Mouse (Mus musculus): ENCODE data around the gene Dnah8.

Dnah8 gene

GRCm38 (mm10) chr17:30805511-30806059, 181.4 kb downstream of the Dnah8 start:
- in situ Hi-C loops (cut with MboI; ENCODE audit: low sequenced_read_pairs): no loop called here

GRCm38 (mm10) chr17:30808866-30809660, 184.9 kb downstream of the Dnah8 start:
- in situ Hi-C loops (cut with MboI; ENCODE audit: low sequenced_read_pairs): no loop called here

GRCm38 (mm10) chr17:30809926-30810660, 185.9 kb downstream of the Dnah8 start:
- in situ Hi-C loops (cut with MboI; ENCODE audit: low sequenced_read_pairs): loop anchor here (10.0 kb wide), 1 partner anchor 355 kb away; no protein-coding TSS in a partner anchor

GRCm38 (mm10) chr17:30818543-30818942, 194.4 kb downstream of the Dnah8 start:
- in situ Hi-C loops (cut with MboI; ENCODE audit: low sequenced_read_pairs): loop anchor here (10.0 kb wide), 1 partner anchor 364 kb away; no protein-coding TSS in a partner anchor

GRCm38 (mm10) chr17:30819134-30819533, 195.0 kb downstream of the Dnah8 start:
- in situ Hi-C loops (cut with MboI; ENCODE audit: low sequenced_read_pairs): loop anchor here (10.0 kb wide), 1 partner anchor 364 kb away; no protein-coding TSS in a partner anchor

- in situ Hi-C loops (cut with MboI; ENCODE audit: low sequenced_read_pairs): no loop called here
Observed at GRCm38 (mm10) chr17:30821115-30821514, 197.0 kb downstream of the Dnah8 start.

- in situ Hi-C loops (cut with MboI; ENCODE audit: low sequenced_read_pairs): no loop called here
Observed at GRCm38 (mm10) chr17:30824473-30824872, 200.3 kb downstream of the Dnah8 start.

- in situ Hi-C loops (cut with MboI; ENCODE audit: low sequenced_read_pairs): no loop called here
Observed at GRCm38 (mm10) chr17:30825731-30826304, 201.7 kb downstream of the Dnah8 start.

GRCm38 (mm10) chr17:30831170-30831569, 207.0 kb downstream of the Dnah8 start:
- in situ Hi-C loops (cut with MboI; ENCODE audit: low sequenced_read_pairs): no loop called here

- in situ Hi-C loops (cut with MboI; ENCODE audit: low sequenced_read_pairs): no loop called here
Observed at GRCm38 (mm10) chr17:30835419-30835818, 211.3 kb downstream of the Dnah8 start.

- in situ Hi-C loops (cut with MboI; ENCODE audit: low sequenced_read_pairs): no loop called here
Observed at GRCm38 (mm10) chr17:30837031-30837430, 212.9 kb downstream of the Dnah8 start.

- in situ Hi-C loops (cut with MboI; ENCODE audit: low sequenced_read_pairs): no loop called here
Observed at GRCm38 (mm10) chr17:30840046-30840445, 215.9 kb downstream of the Dnah8 start.

GRCm38 (mm10) chr17:30842312-30842711, 218.2 kb downstream of the Dnah8 start:
- in situ Hi-C loops (cut with MboI; ENCODE audit: low sequenced_read_pairs): no loop called here

GRCm38 (mm10) chr17:30844321-30844791, 220.2 kb downstream of the Dnah8 start:
- in situ Hi-C loops (cut with MboI; ENCODE audit: low sequenced_read_pairs): no loop called here

GRCm38 (mm10) chr17:30847498-30847897, 223.3 kb downstream of the Dnah8 start:
- in situ Hi-C loops (cut with MboI; ENCODE audit: low sequenced_read_pairs): no loop called here

- in situ Hi-C loops (cut with MboI; ENCODE audit: low sequenced_read_pairs): no loop called here
Observed at GRCm38 (mm10) chr17:30848086-30848485, 223.9 kb downstream of the Dnah8 start.

- in situ Hi-C loops (cut with MboI; ENCODE audit: low sequenced_read_pairs): no loop called here
Observed at GRCm38 (mm10) chr17:30848804-30849203, 224.7 kb downstream of the Dnah8 start.

GRCm38 (mm10) chr17:30849813-30850212, 225.7 kb downstream of the Dnah8 start:
- in situ Hi-C loops (cut with MboI; ENCODE audit: low sequenced_read_pairs): no loop called here

GRCm38 (mm10) chr17:30852345-30852744, 228.2 kb downstream of the Dnah8 start:
- in situ Hi-C loops (cut with MboI; ENCODE audit: low sequenced_read_pairs): no loop called here

- in situ Hi-C loops (cut with MboI; ENCODE audit: low sequenced_read_pairs): no loop called here
Observed at GRCm38 (mm10) chr17:30857347-30857746, 233.2 kb downstream of the Dnah8 start.

Measured in CH12F3 (cell line).